Mouse (Mus musculus): ENCODE results near the gene Myl7.
A peak's percentile ranks its signal among the peaks of the same experiment; 100 is the strongest.
"Not testable (repeated sequence)": the region's sequence is repeated elsewhere in the genome, so short reads cannot be mapped to it uniquely, and the experiment has no call there.

Myl7 gene

DNA sequence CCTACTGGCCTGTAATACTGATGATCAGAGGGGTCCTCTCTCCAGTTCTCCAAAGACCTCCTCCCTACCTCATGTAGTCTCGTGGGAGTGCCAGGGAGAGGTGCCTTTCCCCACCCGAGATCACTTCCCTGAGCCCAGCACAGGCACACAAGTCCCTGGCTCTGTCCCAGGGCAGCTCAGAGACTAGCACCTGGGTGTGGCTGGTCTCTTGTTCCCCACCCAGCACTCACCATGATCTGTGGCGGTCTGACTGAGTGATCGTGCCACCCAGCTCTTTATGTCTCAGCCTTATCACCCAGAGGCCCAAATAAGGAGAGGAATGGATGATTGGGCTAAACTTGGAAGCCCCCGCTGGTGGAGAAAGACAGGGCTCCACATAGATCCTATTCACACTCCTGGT lies at the start of gene Myl7:
Myl7 (minus strand) TSS at position 252 of the 400 bp plus-strand sequence.
- no peak for DNase-seq (ENCODE audit: low spot score in 2 of 2)

DNA sequence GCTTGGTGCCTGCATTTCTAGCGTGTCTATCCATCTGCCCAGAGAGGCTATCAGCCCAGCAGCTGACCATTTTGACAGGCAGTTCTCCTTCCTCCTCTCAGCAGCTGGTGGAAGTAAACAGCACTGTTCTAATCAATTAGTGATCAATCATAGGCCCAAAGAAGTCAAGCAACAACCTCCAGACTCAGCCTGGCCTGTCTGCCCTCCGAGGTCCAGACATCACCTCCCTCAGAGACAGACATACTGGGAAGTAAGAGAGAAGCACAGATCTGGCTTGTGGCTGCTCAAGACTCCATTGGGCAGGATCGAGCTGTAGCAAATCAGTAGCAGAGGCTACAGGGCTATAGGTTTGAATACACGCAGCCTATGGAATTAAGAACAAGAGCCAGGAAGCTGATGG lies 49.2 kb upstream of the Myl7 start:
- no peak for DNase-seq (ENCODE audit: low spot score in 2 of 2)

DNA sequence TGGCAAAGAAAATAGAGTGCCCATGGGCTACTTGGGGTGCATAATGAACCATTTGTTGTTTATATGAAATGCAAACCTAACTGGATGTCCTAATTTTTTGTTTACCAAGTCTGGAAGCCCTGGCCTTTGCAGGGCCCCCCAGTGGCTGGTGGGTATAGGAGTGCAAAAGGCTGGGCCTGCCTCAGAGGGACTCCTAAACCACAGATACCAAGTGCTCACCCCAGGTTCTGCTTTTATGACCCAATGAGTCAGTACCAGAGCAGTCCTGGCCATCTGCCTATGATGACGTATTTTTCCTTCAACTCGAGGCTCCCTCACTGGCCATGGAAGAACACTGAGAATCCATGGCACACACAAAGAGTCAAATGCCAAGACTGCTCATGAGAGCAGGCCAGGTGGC lies 46.5 kb upstream of the Myl7 start:
- no peak for DNase-seq (ENCODE audit: low spot score in 2 of 2)

DNA sequence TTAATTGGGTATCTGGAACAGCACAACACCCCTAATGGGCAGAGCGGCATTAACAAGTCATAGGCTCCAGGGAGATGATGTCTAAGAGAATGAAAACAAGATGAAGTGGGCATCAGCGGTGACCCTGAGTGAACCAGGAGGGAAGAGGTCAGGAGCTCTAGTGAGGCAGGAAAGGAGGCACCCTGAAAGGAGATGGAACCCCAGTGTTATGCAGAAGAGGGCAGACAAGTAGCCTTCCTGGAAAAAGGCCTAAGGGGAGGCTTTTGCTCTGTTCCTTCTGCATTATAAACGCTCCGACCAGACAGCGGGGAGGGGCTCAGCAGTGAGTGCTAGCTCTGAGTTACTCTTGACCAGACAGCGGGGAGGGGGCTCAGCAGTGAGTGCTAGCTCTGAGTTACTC lies 44.4 kb upstream of the Myl7 start:
- DNase-seq (ENCODE audit: low spot score in 2 of 2): no peak

DNA sequence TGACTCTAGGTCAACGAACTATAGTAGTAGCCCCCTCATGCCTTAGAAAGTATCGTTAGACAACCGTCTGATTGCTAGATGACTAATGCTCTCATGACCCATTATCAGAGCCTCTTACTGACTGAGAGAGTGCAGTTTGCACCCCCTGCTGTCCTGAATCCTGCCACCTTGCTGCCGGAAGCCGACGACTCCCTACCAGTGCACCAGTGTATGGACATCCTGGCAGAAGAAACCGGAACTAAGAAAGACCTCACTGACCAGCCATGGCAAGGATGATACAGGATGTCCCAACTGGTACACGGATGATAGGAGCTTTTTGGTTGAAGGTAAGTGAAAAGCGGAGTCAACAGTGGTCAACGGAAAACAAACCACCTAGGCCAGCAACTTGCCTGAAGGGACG lies 35.9 kb upstream of the Myl7 start:
- not testable (repeated sequence) for DNase-seq (ENCODE audit: low spot score in 2 of 2)

DNA sequence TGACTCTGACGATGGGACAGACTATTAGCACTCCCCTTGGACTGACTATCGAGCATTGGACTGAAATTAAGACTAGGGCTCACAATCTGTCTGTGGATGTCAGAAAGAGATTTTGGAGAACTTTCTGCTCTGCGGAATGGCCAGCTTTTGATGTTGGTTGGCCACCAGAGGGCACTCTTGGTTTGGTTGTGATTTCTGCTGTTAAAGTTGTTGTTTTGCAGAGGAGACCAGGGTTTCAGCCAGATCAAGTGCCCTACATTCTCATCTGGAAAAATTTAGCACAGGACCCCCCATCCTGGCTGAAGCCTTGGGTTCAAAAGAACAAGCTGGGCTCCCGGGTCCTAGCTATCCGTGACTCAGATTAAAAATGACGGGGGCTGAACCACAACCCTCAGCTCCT lies 33.4 kb upstream of the Myl7 start:
- not testable (repeated sequence) for DNase-seq (ENCODE audit: low spot score in 2 of 2)

DNA sequence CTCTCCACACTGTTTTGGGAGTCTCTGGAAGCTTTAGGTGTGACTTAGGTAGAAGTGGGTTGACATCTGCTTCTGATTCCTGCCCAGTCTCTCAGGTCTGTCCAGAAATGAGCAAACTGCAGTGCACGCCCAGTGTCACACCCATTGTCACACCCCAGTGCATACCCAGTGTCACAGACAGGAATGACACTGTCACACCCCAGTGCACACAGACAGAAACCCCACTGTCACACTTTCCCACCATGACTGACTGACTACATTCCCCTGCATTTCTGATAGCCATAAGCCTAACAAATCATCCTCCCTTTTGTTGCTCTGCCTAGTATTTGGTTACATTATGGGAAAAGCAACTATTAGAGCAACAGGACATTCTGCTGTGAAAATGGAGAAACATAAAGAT lies 32.0 kb upstream of the Myl7 start:
- DNase-seq (ENCODE audit: low spot score in 2 of 2): no peak

DNA sequence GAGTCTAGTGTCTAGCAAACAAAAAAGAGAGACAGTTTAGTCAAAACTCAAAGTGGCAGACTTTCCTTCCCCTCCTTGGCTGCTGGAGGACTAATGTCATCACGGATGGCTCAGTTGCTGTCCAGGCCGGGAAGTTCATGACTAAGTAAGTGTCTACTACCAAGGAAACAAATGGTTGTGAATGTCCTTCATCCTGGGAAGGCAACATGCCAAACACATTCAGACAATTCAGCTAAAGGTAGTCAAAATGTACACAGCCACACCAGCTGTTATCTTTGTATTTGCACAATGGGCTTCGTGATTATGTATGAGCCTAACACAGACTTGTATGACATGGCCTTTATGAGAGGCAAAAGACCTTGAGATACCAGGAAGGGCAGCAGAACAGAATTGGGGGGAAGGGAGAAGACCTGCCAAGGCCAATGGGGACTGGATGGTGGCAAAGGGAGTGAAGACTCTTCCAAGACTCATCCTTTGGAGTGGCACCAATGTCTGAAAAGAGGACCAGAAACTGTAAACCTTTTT lies 28.2 kb upstream of the Myl7 start:
- no peak for DNase-seq (ENCODE audit: low spot score in 2 of 2)

DNA sequence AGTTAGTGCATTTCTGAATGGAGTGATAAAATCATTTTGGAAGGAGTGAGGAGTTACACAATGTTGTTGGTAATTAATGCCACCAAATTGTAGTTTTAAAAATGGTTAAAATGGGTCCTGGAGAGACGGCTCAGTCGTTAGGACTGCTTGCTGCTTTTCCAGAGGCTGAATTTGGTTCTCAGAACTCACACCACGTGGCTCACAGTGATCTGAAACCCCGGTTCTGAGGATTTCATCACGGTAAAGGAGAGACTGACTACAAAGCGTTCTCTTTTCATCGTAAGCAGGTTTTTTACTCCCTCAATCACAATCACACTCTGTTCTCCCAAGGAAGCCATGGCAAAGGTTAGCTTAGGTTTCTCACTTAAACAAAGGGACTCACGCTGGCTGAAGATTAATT lies 26.1 kb upstream of the Myl7 start:
- no peak for DNase-seq (ENCODE audit: low spot score in 2 of 2)

DNA sequence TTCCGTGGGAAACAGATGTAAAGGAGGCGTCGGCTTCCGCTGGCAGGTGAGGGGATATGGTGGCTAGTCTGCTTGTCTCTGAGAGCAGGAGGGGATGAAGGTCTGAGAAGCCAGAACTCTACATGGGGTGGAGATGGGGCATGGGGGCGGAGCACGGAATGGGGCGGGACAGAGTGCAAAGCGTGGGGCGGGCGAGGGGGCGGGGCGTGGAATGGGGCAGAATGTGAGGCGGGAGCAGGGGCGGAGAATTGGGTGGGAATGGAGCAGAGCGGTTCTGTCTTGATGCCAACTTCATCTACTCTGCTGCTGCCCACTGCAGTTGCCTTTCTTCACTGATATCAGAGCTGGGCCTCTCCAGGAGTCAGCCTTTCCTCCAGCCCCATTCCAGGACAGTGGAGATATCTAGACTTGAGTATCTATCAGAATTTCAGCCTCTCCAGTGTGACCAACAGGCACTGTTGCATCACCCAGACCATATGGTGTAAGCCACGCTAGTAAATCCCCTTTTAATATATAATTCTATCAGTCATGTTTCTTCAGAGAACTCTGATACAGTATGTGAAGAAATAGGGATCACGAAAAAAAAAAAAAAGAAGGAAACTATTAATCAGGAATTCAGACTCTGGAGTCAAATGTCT lies 21.9 kb upstream of the Myl7 start:
- DNase-seq (ENCODE audit: low spot score in 2 of 2): no peak

DNA sequence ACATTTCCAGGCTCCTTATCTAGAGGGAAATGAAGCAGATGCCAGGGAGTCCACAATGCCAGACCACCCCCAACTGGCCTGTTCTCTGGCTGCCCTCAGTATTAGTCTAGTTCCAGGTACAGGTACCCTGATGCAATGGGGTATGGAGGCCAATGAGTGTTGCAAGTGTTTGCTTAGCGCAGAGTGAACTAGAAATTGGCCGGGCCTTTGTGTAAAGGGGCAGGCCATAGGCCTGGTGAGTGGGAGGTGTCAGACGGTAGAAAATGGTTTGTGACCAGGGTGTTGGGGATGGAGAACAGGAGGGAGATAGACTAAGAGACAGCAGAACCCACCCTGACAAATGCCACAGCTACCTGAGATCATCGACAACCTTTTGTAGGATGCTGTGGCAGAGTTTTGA lies 21.0 kb upstream of the Myl7 start:
- DNase-seq (ENCODE audit: low spot score in 2 of 2): no peak

DNA sequence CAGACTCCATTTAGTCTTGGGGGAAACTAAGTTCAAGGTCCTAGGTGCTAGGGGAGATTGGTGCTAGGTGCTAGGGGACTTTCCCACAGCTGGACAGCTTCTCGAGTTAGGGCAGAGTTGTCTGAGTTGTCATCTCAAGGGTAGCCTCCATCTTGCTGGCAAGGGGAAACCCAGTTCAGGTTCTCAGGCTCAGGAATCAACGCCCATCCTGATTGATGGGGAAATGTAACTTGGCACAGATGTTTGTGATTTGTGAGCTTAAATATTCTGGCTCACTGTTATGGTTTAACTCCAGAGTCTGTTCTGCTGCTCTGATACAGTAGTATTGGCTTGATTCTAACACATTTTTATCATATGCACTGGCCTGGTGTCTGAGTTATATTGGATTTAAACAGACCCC lies 19.5 kb upstream of the Myl7 start:
- DNase-seq (ENCODE audit: low spot score in 2 of 2): no peak

DNA sequence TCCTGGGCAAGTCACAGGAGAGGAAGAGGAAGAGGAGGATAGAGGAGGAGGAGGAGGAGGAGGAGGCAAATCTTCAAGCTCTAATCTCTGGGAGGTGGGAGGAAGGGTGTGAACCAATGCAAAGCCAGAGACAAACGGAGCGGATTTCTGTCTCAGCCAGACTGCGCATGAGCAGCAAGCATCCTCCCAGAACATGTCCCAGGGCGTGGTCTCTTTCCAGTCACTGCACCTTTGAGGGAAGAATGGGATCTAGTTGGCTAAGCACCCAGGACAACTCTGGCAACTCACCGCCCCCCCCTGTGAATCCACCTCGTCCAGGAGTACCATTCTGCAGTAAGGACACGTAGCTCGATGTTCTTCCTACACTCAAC lies 17.6 kb upstream of the Myl7 start:
- DNase-seq (ENCODE audit: low spot score in 2 of 2): no peak

DNA sequence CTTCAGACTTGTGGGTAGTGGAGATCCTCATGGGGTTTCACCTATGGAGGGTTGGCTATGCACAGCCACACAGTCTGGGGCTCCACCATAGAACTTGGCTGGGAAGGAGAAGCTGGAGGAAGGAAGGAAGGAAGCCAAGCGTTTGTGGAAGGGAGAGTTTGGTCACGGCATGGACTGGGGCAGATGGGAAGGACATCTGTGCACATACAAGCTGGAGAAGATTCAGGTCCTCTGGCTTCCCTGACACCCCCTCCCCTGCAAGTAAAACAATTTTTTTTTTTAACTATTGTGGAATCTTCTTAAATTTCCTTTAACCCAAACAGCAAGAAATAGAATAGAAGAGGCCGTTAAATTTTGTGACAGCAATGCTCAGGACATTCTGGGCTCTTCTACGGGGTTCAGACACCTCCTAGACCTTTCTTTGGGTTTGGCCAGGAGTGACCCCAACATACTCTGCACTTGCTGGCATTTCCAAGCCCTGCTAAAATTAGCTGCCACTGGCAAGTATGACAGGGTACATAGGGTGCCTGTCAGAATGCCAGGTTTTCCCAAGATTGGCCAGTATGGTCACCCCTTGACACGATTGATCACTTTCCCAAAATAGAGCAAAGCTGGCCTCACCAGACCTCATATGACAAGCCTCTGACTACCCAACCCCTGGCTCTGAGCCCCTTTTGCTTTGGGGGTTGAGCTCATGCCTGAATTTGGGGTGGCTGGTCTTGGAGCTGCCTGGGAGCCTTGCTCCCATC lies 17.0 kb upstream of the Myl7 start:
- DNase-seq (ENCODE audit: low spot score in 2 of 2): no peak

DNA sequence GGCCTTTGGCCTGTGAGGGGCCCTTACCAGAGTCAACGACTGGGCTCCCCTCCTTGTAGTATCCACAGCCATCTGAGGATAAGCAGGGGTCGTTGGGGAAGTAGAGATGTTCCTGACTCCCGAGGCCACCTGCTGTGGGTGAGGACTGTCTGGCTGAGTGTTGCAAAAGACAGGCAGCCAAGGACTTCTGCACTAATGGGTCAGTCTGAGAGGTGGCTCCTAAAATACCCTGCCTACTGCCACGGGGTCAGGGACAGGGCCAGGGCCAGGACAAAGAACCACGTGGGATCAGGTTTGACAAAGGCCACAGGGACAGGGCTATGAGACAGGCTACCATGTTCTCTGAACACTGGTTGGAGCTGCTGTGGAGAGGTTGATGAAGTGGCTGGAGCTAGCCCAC lies 16.4 kb upstream of the Myl7 start:
- no peak for DNase-seq (ENCODE audit: low spot score in 2 of 2)

DNA sequence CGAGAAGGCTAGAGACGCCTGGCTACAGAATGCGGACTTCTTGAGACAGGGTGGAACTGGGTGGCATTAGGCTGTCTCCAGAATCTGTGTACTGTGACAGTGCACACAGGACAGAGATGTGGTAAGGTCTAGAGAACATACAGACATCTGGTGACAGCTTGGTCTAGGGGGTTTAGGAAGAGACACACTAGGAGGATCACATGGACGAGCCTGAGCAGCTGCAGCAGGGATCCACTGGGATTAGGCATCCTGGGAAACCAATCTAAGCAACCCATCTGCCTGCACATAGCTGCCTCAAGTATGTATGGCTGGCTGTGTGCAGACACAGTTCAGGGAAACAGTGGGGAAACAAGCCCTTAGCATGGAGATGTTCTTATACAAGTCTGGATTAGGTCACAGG lies 15.4 kb upstream of the Myl7 start:
- DNase-seq (ENCODE audit: low spot score in 2 of 2): no peak

DNA sequence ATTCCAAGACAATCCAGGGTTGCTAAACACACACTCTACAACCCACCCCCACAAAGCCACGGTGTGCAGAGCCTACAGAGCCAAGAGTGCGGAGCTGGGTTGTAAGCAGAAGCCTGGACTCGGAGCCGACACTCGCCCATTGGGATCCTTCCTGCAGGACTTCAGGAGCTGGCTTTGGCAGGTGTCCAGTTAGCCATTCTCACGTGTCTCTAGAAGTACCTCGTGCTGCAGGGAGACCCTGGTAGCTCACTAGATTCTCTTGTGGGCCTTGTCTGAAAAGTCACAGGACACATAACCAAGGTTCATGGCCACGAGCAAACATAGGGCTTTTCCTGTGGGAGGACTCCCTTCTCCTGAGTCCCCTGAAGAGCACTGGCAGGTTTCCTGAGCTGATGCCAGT lies 14.7 kb upstream of the Myl7 start:
- no peak for DNase-seq (ENCODE audit: low spot score in 2 of 2)

DNA sequence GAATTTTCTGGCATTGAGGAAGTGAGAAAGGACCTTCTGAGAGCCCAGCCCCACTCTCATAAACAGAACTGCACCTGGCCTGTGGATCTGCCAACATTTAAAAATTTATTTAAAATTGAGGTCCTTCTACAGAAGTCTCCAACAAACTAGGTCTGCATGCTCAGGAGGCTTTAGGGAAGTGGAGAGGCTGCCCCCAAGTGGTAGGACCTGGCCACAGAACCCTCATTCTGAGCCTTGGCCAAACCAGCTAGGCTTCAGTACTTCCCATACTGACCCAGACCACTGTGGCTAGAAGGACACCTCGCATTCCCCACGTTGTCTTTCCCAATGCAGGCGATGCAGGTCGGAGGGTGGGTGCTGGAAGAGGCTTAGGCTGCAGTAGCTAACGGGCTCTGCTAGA lies 14.1 kb upstream of the Myl7 start:
- DNase-seq (ENCODE audit: low spot score in 2 of 2): peak in 1 of 2 experiments; percentile 54

DNA sequence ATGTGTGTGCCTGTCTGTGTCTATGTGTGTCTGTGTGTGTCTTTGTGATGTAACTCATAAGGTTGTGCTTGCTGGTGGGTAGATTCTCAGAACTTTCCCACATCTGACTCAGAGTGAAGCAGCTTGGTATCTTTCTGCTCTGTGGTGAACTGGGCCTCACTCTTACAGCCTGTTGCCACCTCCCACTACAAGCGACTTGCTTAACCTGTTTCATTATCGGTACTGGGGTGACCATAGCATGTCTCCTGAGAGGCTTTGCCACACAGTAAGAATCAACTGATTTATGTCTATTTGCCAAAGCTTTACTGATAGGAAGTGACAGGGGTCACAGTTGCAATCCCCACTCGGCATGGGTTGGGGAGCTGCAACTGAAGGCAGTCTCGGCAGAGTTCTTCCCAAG lies 10.1 kb upstream of the Myl7 start:
- DNase-seq (ENCODE audit: low spot score in 2 of 2): no peak

DNA sequence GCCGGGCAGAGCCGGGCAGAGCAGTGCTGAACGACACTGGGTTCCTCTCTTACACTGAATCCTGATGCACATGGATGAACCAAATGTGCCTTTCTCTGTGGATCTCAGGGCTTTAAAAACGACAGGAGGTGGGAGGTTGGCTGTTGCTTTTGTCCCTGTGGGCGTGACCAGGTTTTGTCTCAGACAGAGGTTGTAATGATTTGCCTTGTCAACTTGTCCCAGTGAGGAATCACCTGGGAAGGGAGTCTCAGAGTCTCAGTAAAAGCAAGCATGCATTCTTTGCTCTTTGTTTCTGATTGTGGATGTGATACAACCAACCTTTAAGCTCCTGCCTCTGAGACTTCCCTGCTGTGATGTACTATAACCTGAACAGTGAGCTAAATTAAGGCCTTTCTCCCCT lies 8.5 kb upstream of the Myl7 start:
- no peak for DNase-seq (ENCODE audit: low spot score in 2 of 2)

DNA sequence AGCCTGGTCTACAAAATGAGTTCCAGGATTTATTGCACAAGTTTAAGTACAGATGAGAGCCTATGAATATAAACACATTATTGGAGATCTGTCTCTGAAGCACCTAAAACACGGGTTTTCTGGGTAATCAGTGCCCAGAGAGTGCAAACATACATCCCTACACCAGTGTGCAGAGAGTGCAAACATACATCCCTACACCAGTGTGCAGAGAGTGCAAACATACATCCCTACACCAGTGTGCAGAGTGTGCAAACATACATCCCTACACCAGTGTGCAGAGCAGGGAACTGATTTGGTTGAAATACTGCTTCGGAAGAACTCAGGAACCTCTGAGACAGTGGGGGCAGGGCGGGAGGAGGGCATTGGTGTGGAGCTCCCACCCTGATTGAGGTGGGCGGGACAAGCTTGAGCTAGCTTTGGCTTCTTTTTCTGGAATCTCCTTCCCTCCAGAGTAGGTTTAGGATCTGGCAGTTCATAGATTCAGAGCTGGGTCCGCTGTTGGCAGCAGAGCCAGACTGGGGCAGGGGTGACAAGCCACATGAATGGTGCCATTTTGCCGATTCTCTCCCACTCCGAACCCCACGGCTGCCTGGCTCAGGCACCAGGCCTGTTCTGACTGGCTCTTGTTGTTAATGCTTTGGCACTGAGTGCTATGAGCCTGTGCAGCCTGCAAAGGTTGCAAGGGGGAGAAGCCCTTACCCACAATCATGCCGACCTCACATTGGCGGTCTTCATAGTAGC lies 7.4 kb upstream of the Myl7 start:
- no peak for DNase-seq (ENCODE audit: low spot score in 2 of 2)

DNA sequence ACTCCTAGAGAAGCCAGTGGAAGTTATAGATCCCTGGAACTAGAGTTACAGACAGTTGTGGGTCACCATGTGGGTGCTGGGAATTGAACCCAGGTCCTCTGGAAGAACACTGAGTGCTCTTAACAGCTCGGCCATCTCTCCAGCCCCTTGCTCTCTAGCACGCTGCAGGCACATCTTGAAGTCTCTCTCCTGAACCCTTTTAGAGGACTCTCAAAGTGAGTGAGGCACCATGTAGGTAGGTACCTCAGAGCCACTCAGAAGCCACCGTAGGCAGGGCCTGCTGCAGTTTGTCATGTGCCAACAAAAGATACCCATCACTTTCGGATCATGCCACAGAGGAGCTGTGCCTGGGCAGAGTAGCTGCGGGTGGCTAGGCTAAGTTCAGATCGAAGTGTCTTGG lies 6.3 kb upstream of the Myl7 start:
- DNase-seq (ENCODE audit: low spot score in 2 of 2): no peak

DNA sequence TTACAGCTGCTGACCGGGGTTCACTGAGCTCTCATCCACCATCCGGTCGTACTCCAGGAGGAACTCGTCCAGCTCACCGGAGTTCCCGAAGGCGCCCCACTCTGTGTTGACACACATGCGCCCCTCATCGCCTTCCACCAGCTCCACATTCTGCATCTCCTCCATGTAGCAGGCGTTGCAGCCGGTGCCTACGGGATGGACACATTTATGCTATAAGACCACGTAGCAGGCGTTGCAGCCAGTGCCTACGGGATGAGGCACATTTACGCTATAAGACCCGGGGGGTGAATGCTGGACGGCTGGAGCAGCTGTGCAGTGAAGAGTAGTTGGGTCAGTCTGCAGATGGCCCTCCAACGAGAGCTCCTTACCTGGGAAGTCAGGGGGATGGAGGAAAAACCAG lies 5.8 kb upstream of the Myl7 start:
- DNase-seq (ENCODE audit: low spot score in 2 of 2): no peak
